Mouse (Mus musculus): ENCODE results near the gene Scn1a.
A peak's percentile ranks its signal among the peaks of the same experiment; 100 is the strongest.

Gene Scn1a

DNA sequence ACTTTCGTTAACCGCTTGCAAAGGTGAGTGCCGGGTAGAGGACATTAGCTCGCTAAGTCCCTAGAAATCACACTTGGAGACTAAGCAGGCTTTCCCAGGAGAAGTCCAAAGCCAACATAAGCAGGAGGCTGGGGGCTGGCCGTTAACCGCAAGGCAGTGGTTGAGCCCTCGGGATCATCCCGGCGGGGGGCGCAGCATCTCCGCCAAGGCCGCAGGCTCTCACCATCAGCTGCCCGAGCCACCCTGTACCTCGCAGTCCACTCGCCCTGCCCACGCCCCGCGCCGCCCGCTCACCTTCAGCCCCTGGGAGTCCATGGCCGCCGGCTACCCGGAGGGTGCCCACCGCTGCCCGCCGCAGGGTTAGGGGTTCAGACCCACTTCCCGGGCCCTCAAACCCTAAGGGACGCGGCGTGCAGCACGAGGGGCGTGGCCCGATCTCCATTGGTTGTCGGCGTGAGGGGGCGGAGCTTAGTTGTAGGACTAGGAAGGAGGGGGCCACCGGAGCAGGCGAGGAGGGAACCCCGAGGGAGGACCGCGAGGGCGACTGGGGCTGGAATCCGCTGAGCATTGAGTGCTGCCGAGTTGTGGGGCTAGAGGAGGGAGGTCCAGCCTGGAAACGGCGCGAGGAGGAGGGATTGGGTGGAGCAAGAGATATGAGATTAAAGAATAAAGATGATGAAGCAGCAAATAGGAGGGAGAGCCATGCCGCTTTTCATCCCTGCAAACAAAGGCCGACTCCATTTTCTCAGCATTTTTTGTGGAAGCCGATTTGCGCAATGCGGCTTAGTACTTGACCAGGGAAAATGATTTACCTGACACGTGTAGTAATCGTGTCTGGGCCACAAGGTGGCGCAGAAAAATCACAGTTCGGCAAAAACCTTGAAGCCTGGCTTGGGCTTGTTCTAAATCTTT, 184.2 kb downstream of the Scn1a start, which contains the start of gene Ttc21b:
Gene Ttc21b (minus strand): TSS at position 398 of the 912 bp plus-strand sequence.
- ATAC-seq (ENCODE audit: insufficient number of reproducible peaks, low FRiP score, low TSS enrichment) = peak; percentile 95

DNA sequence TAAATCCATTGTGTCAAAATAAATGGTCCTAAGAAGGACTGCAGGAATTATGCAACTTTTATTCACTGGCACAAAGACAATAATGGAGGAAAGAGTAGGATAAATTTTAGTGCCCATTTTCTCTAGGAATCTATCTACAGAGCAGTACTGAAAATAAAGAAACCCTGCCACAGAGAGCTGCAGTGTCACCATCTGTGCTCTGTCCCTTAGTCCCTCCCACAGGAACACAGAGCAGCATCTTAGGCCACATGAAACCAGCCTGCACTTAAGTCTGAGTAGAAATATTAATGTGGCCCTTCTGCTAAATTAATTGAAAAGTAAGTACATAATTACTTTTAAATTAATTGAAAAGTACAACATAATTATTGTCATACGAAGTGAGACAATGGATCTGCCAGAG, 196.6 kb downstream of the Scn1a start:
- peak; percentile 70; the same call in 1 of the 2 replicates for ATAC-seq (ENCODE audit: insufficient number of reproducible peaks, low FRiP score, low TSS enrichment)

DNA sequence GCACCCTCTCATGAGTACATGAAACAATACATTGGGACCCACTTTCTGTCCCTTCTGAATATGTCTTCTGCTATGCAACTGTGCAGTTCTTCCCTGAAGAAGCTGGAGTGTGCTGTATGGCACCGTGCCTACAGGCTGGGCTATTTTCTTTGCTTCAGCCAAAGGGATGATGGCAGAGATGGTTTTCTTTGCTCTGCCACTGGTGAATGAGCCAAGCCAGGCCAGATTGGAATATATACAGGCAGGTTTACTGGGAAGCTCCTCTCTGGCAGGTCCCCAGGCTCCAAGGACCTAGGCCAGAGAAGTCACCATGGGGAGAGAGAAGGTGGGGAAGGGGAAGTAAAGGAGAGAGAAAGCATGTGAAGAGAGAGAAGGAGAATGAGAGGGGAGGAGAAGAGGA, 200.3 kb downstream of the Scn1a start:
- peak; percentile 40; the same call in 1 of the 2 replicates for ATAC-seq (ENCODE audit: insufficient number of reproducible peaks, low FRiP score, low TSS enrichment)

DNA sequence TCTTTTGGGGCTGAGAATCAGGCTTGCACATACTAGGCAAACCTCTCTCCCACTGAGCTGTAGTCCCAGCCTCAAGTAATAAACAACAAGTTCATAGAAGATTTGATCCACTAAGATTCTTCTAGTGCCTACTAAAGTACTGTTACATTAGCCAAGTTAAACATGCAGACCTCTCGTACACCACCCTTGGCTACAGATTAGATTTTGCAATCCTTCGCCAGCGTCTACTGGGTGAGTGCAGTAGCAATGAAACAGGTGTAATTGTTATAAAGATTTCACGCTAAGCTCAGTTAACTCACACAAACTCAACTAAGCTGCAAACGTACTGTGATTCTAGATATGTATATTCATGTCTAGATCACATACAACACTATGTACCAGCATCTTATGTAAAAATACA, 201.8 kb downstream of the Scn1a start:
- no peak for ATAC-seq (ENCODE audit: insufficient number of reproducible peaks, low FRiP score, low TSS enrichment)

DNA sequence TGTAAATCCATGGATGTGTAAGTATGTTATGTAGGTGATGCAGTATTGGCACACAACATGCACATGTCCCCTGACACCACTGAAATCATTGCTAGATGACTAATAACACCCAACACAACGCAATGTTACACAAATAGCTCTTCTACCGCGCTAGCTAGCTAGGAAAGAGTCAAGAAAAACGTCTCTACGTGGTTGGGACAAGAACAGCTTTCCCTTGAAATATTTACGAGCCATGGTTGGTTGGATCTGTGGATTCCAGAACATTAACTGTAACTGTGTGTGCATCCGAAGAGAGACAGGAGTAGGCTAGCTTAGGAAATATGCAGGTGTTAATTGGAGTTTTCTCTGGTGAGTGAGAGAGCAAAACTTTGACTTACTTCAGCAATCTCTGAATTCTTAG, 219.7 kb downstream of the Scn1a start:
- no peak for ATAC-seq (ENCODE audit: insufficient number of reproducible peaks, low FRiP score, low TSS enrichment)

All from cerebellum, adult (tissue).